Mouse (Mus musculus): ENCODE measurements around the gene Cck.

Cck gene

GRCm38 (mm10) chr9:121495529-121495928 lies at the start of gene Cck:
Gene Cck (minus strand): TSS chr9:121495694.
- DNase-seq (ENCODE audit: low spot score), result peak; percentile 16

GRCm38 (mm10) chr9:121541530-121541929 lies 46.0 kb upstream of the Cck start:
- DNase-seq (ENCODE audit: low spot score), result no peak

- no peak for DNase-seq (ENCODE audit: low spot score)
These were observed 37.1 kb upstream of the Cck start for GRCm38 (mm10) chr9:121532626-121533025.

- no peak for DNase-seq (ENCODE audit: low spot score)
These were observed 33.3 kb upstream of the Cck start for GRCm38 (mm10) chr9:121528605-121529357.

GRCm38 (mm10) chr9:121526171-121526570 lies 30.7 kb upstream of the Cck start:
- DNase-seq (ENCODE audit: low spot score), result no peak

GRCm38 (mm10) chr9:121520047-121520446 lies 24.6 kb upstream of the Cck start:
- DNase-seq (ENCODE audit: low spot score), result no peak

- DNase-seq (ENCODE audit: low spot score), result no peak
These were observed 19.0 kb upstream of the Cck start for GRCm38 (mm10) chr9:121514462-121514861.

GRCm38 (mm10) chr9:121511911-121512310 lies 16.4 kb upstream of the Cck start:
- DNase-seq (ENCODE audit: low spot score), result no peak

- DNase-seq (ENCODE audit: low spot score), result no peak
These were observed 11.1 kb upstream of the Cck start for GRCm38 (mm10) chr9:121506478-121507180.

- no peak for DNase-seq (ENCODE audit: low spot score)
These were observed 9.9 kb upstream of the Cck start for GRCm38 (mm10) chr9:121505346-121505745.

GRCm38 (mm10) chr9:121496102-121496501 lies 608 bp upstream of the Cck start:
- no peak for DNase-seq (ENCODE audit: low spot score)

GRCm38 (mm10) chr9:121494006-121494767 lies 1.3 kb downstream of the Cck start:
- no peak for DNase-seq (ENCODE audit: low spot score)

- no peak for DNase-seq (ENCODE audit: low spot score)
These were observed 3.8 kb downstream of the Cck start for GRCm38 (mm10) chr9:121491592-121492240.

GRCm38 (mm10) chr9:121487216-121487615 lies 8.3 kb downstream of the Cck start:
- no peak for DNase-seq (ENCODE audit: low spot score)

GRCm38 (mm10) chr9:121479453-121479852 lies 16.0 kb downstream of the Cck start:
- peak; percentile 39 for DNase-seq (ENCODE audit: low spot score)

- peak; percentile 75 for DNase-seq (ENCODE audit: low spot score)
These were observed 18.1 kb downstream of the Cck start for GRCm38 (mm10) chr9:121477305-121477911.

GRCm38 (mm10) chr9:121475488-121476452 lies 19.7 kb downstream of the Cck start:
- DNase-seq (ENCODE audit: low spot score), result no peak

- no peak for DNase-seq (ENCODE audit: low spot score)
These were observed 20.7 kb downstream of the Cck start for GRCm38 (mm10) chr9:121474771-121475170.

- no peak for DNase-seq (ENCODE audit: low spot score)
These were observed 25.8 kb downstream of the Cck start for GRCm38 (mm10) chr9:121469711-121470110.

GRCm38 (mm10) chr9:121467460-121467859 lies 28.0 kb downstream of the Cck start:
- DNase-seq (ENCODE audit: low spot score), result no peak

GRCm38 (mm10) chr9:121460527-121460926 lies 35.0 kb downstream of the Cck start:
- DNase-seq (ENCODE audit: low spot score), result no peak

All from urinary bladder, postnatal 25 days (tissue).